Mouse (Mus musculus) lung, embryonic 14.5 days (tissue): ENCODE measurements at regions not wholly inside any gene's neighbourhood (a gene's known extent, or its start where the extent isn't known, plus 50 kb on each side); places are given as distances from the start of the nearest gene placed in this dataset.
A peak's percentile ranks its signal among the peaks of the same experiment; 100 is the strongest.

Source experiments
- ATAC-seq: fragments of 200-750 bp; cut with Nextera tagmentation; 2 replicates; pipeline ENCODE4 v1.8.0; 2017; ENCODE audit warnings: mild to moderate bottlenecking, moderate TSS enrichment, moderate library complexity; ENCODE audit not compliant: insufficient read depth
- DNase-seq: peaks from one replicate; pipeline ENCODE4 v3.0.0-alpha.2; 2015
- H3K27ac ChIP-seq: fragments of 300-500 bp; sonication (generic); 2 replicates; pipeline ENCODE4 v1.5.1; 2014; ENCODE audit warnings: low read depth, mild to moderate bottlenecking, moderate library complexity
- H3K27me3 ChIP-seq: fragments of 300-500 bp; sonication (generic); 2 replicates; pipeline ENCODE4 v1.6.1; 2014; ENCODE audit warnings: low read length, control low read depth; ENCODE audit not compliant: insufficient read depth
- H3K36me3 ChIP-seq: fragments of 300-500 bp; sonication (generic); 2 replicates; pipeline ENCODE4 v1.6.1; 2014; ENCODE audit warnings: control low read depth; ENCODE audit not compliant: insufficient read depth
- H3K4me1 ChIP-seq: fragments of 300-500 bp; sonication (generic); 2 replicates; pipeline ENCODE4 v1.6.1; 2014; ENCODE audit warnings: antibody characterized with exemption, control low read depth; ENCODE audit not compliant: insufficient read depth
- H3K4me2 ChIP-seq: fragments of 300-500 bp; sonication (generic); 2 replicates; pipeline ENCODE4 v1.6.1; 2014; ENCODE audit warnings: mild to moderate bottlenecking
- H3K4me3 ChIP-seq: fragments of 300-500 bp; sonication (generic); 2 replicates; pipeline ENCODE4 v1.5.1; 2014; ENCODE audit warnings: low read depth, low read length
- H3K9ac ChIP-seq: fragments of 300-500 bp; sonication (generic); 2 replicates; pipeline ENCODE4 v1.6.1; 2014
- H3K9me3 ChIP-seq: fragments of 300-500 bp; sonication (generic); 2 replicates; pipeline ENCODE4 v1.6.1; 2016; ENCODE audit warnings: low read depth, low read length, control low read depth
- CTCF ChIP-seq: IDR thresholded peaks from 2 replicates; pipeline ENCODE4 v1.5.1; 2016; ENCODE audit warnings: antibody characterized with exemption, low read depth
- WGBS: fragments of 180-500 bp; shearing (Covaris S2); extraction: QIAGEN DNeasy Blood & Tissue Kit; methylation state at CpG from one replicate; pipeline ENCODE4 v1.1.7; 2014; 5-methylcytosine and 5-hydroxymethylcytosine counted together

DNA sequence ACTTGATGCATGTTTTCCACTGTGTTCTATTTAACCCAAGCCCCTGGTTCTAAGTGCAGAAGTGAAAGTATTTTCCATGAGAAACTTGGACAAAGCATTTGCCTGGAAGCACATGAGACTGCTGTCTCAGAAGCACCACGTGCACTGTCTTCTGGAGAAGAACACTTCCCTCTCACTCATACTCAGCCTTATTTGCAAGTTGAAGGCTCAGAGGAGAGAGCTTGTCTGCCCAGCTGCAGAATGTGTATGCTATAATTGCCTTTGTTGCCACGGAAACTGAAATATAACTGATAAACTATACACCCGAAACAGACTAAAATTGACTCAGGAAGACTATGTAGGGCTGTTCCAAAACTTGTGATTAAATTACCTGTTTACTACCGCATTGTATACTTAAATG lies 3230.3 kb downstream of the 9330182O14Rik start:
- H3K4me3 ChIP-seq = no peak overlapping the region
- H3K9ac ChIP-seq = no peak overlapping the region
- ATAC-seq = no peak
- no peak overlapping the region for H3K27ac ChIP-seq
- TF ChIP-seq CTCF = no peak
- peak; percentile 15 for DNase-seq
- no peaks in the 10 kb centered on the region for H3K36me3 ChIP-seq
- no peak overlapping the region for H3K4me2 ChIP-seq
- no peaks in the 10 kb centered on the region for H3K27me3 ChIP-seq
- WGBS = 50% methylated on average over 4 of the region's 4 CpGs
- H3K9me3 ChIP-seq = no peaks in the 10 kb centered on the region
- H3K4me1 ChIP-seq = no peaks in the 10 kb centered on the region

GRCm38 (mm10) chr15:43373072-43373471 lies 3238.9 kb downstream of the 9330182O14Rik start:
- Histone ChIP-seq H3K4me2 (no peak overlapping the region), H3K27ac (no peak overlapping the region), H3K27me3 (no peaks in the 10 kb centered on the region), H3K9ac (no peak overlapping the region), H3K9me3 (no peaks in the 10 kb centered on the region), H3K4me1 (no peaks in the 10 kb centered on the region), H3K36me3 (no peaks in the 10 kb centered on the region), H3K4me3 (no peak overlapping the region)
- 61% methylated on average over 4 of the region's 4 CpGs for WGBS
- TF ChIP-seq CTCF = no peak
- ATAC-seq = no peak
- no peak for DNase-seq

- Histone ChIP-seq H3K27ac (no peak overlapping the region), H3K27me3 (no peaks in the 10 kb centered on the region), H3K9ac (no peak overlapping the region), H3K36me3 (no peaks in the 10 kb centered on the region), H3K4me1 (no peaks in the 10 kb centered on the region), H3K4me2 (no peak overlapping the region), H3K4me3 (no peak overlapping the region), H3K9me3 (no peaks in the 10 kb centered on the region)
- TF ChIP-seq CTCF = no peak
- WGBS = 92% methylated on average over 1 of the region's 1 CpGs
- ATAC-seq (no peak), DNase-seq (no peak)
Measured at GRCm38 (mm10) chr15:43382405-43382804, 3248.2 kb downstream of the 9330182O14Rik start.

- Histone ChIP-seq H3K4me2 (no peak overlapping the region), H3K4me3 (no peak overlapping the region), H3K27me3 (no peaks in the 10 kb centered on the region), H3K9ac (no peak overlapping the region), H3K4me1 (no peaks in the 10 kb centered on the region), H3K9me3 (no peaks in the 10 kb centered on the region), H3K36me3 (no peaks in the 10 kb centered on the region), H3K27ac (no peak overlapping the region)
- ATAC-seq = no peak
- TF ChIP-seq CTCF = no peak
- DNase-seq = no peak
- 24% methylated on average over 1 of the region's 1 CpGs for WGBS
Measured at GRCm38 (mm10) chr15:43399821-43400220, 3265.7 kb downstream of the 9330182O14Rik start.

DNA sequence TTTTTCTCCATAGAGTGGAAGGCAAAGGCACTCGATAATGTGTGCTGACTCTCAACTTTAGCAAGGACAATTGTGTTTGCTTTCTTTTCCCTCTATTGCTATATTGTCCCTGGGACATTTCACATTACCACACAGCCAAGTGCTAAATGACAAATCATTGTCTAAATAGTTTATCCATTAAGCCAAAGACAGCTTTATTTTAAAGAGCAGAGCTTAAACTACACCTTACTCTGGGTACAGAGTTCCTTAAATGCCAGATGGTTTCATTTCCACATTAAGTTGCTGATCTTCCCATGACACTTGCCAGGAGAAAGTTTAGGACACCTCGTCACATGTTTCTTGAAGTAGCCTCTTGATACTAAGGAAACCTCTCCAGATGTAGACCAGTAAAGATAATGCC lies 3269.4 kb downstream of the 9330182O14Rik start:
- TF ChIP-seq CTCF = no peak
- H3K9me3 ChIP-seq = no peaks in the 10 kb centered on the region
- DNase-seq (no peak), ATAC-seq (no peak)
- no peak overlapping the region for H3K4me3 ChIP-seq
- H3K27ac ChIP-seq = no peak overlapping the region
- 26% methylated on average over 2 of the region's 2 CpGs for WGBS
- H3K27me3 ChIP-seq = no peaks in the 10 kb centered on the region
- no peaks in the 10 kb centered on the region for H3K36me3 ChIP-seq
- no peaks in the 10 kb centered on the region for H3K4me1 ChIP-seq
- no peak overlapping the region for H3K9ac ChIP-seq
- H3K4me2 ChIP-seq = no peak overlapping the region
